Mouse (Mus musculus) CD4-positive helper T cell, adult 2 months (primary cell): ENCODE measurements around the gene Thsd7b.
"Not testable (repeated sequence)": the region's sequence is repeated elsewhere in the genome, so short reads cannot be mapped to it uniquely, and the experiment has no call there.

Experiments used
- DNase-seq: peaks from one replicate; pipeline ENCODE4 v3.0.0-alpha.2; 2012; ENCODE audit warnings: low read depth, missing footprints, low spot score

Thsd7b gene

GRCm38 (mm10) chr1:130085207-130085606 lies 812.1 kb downstream of the Thsd7b start:
- DNase-seq, result no peak

GRCm38 (mm10) chr1:130085910-130086309 lies 812.8 kb downstream of the Thsd7b start:
- no peak for DNase-seq

- DNase-seq, result no peak
These were observed 826.1 kb downstream of the Thsd7b start for GRCm38 (mm10) chr1:130099227-130099626.

- DNase-seq, result no peak
These were observed 839.6 kb downstream of the Thsd7b start for GRCm38 (mm10) chr1:130112580-130113314.

- DNase-seq, result no peak
These were observed 840.4 kb downstream of the Thsd7b start for GRCm38 (mm10) chr1:130113549-130113948.

- no peak for DNase-seq
These were observed 857.8 kb downstream of the Thsd7b start for GRCm38 (mm10) chr1:130130901-130131300.

GRCm38 (mm10) chr1:130166187-130166586 lies 893.1 kb downstream of the Thsd7b start:
- no peak for DNase-seq

- DNase-seq, result no peak
These were observed 894.2 kb downstream of the Thsd7b start for GRCm38 (mm10) chr1:130167260-130167659.

GRCm38 (mm10) chr1:130169875-130170274 lies 896.8 kb downstream of the Thsd7b start:
- DNase-seq, result no peak

GRCm38 (mm10) chr1:130170290-130170689 lies 897.2 kb downstream of the Thsd7b start:
- no peak for DNase-seq

GRCm38 (mm10) chr1:130186836-130187235 lies 913.7 kb downstream of the Thsd7b start:
- DNase-seq, result not testable (repeated sequence)

- DNase-seq, result no peak
These were observed 919.3 kb downstream of the Thsd7b start for GRCm38 (mm10) chr1:130192190-130193028.

GRCm38 (mm10) chr1:130217404-130217803 lies 944.3 kb downstream of the Thsd7b start:
- no peak for DNase-seq

- no peak for DNase-seq
These were observed 949.8 kb downstream of the Thsd7b start for GRCm38 (mm10) chr1:130222904-130223303.

- no peak for DNase-seq
These were observed 972.5 kb downstream of the Thsd7b start for GRCm38 (mm10) chr1:130245563-130245962.

- DNase-seq, result not testable (repeated sequence)
These were observed 973.2 kb downstream of the Thsd7b start for GRCm38 (mm10) chr1:130246264-130246663.

GRCm38 (mm10) chr1:130246930-130247329 lies 973.8 kb downstream of the Thsd7b start:
- not testable (repeated sequence) for DNase-seq

GRCm38 (mm10) chr1:130262046-130262445 lies 988.9 kb downstream of the Thsd7b start:
- no peak for DNase-seq
